Mouse (Mus musculus) limb, embryonic 15.5 days (tissue): ENCODE results near the gene Tcl1b2. TPM values are rescaled to one million over a fixed set of nuclear protein-coding genes. Genes with fewer than 3 reads are reported as not detected.
"Not testable (repeated sequence)": the region's sequence is repeated elsewhere in the genome, so short reads cannot be mapped to it uniquely, and the experiment has no call there.

Experiments used
- ATAC-seq: fragments of 200-750 bp; cut with Nextera tagmentation; 2 replicates; pipeline ENCODE4 v1.8.0; 2017; ENCODE audit warnings: low read depth, moderate TSS enrichment; ENCODE audit not compliant: insufficient number of reproducible peaks, low FRiP score, low TSS enrichment
- H3K27ac ChIP-seq: fragments of 300-500 bp; sonication (generic); 2 replicates; pipeline ENCODE4 v1.5.1; 2015; ENCODE audit warnings: moderate library complexity, mild to moderate bottlenecking, inconsistent platforms
- H3K27me3 ChIP-seq: fragments of 300-500 bp; sonication (generic); 2 replicates; pipeline ENCODE4 v1.6.1; 2015; ENCODE audit warnings: inconsistent platforms
- H3K36me3 ChIP-seq: fragments of 300-500 bp; sonication (generic); 2 replicates; pipeline ENCODE4 v1.6.1; 2015; ENCODE audit warnings: inconsistent platforms
- H3K4me1 ChIP-seq: fragments of 300-500 bp; sonication (generic); 2 replicates; pipeline ENCODE4 v1.6.1; 2015; ENCODE audit warnings: inconsistent platforms
- H3K4me2 ChIP-seq: fragments of 300-500 bp; sonication (generic); 2 replicates; pipeline ENCODE4 v1.6.1; 2015; ENCODE audit warnings: mild to moderate bottlenecking, inconsistent platforms
- H3K4me3 ChIP-seq: fragments of 300-500 bp; sonication (generic); 2 replicates; pipeline ENCODE4 v1.5.1; 2015; ENCODE audit warnings: mild to moderate bottlenecking, inconsistent platforms
- H3K9ac ChIP-seq: fragments of 300-500 bp; sonication (generic); 2 replicates; pipeline ENCODE4 v1.6.1; 2015; ENCODE audit warnings: inconsistent platforms
- H3K9me3 ChIP-seq: fragments of 300-500 bp; sonication (generic); 2 replicates; pipeline ENCODE4 v1.6.1; 2016; ENCODE audit warnings: inconsistent platforms
- WGBS: fragments of 180-500 bp; shearing (Covaris S2); methylation state at CpG from one replicate; pipeline ENCODE4 v1.1.7; 2015; 5-methylcytosine and 5-hydroxymethylcytosine counted together
- polyA plus RNA-seq: library from polyadenylated mRNA; unstranded; fragments of >200 nt; fragmentation: Nextera tagmentation; extraction: Ambion mirVana; gene quantifications from 2 replicates; pipeline ENCODE4 v1.2.1, GENCODE M21; 2015

Gene Tcl1b2
- polyA plus RNA-seq, 1 experiment from 2014 or later = not detected

GRCm38 (mm10) chr12:105174318-105174717 is 28.5 kb downstream of the Tcl1b2 start:
- H3K9ac ChIP-seq, H3K36me3 ChIP-seq, ATAC-seq, H3K27me3 ChIP-seq, H3K4me1 ChIP-seq, H3K4me2 ChIP-seq, H3K4me3 ChIP-seq, H3K9me3 ChIP-seq, H3K27ac ChIP-seq: not testable (repeated sequence)
- WGBS = 34% methylated on average over 2 of the region's 2 CpGs

GRCm38 (mm10) chr12:105176044-105176443 is 30.2 kb downstream of the Tcl1b2 start, which contains the start of gene Tcl1b5:
TSS of gene Tcl1b5 (plus strand) at chr12:105176344.
- H3K4me3 ChIP-seq, H3K27ac ChIP-seq, H3K36me3 ChIP-seq, H3K4me1 ChIP-seq, H3K27me3 ChIP-seq, H3K9ac ChIP-seq, H3K9me3 ChIP-seq, H3K4me2 ChIP-seq, ATAC-seq: not testable (repeated sequence)
- WGBS = 67% methylated on average over 3 of the region's 3 CpGs

GRCm38 (mm10) chr12:105181040-105181644 is 35.3 kb downstream of the Tcl1b2 start:
- not testable (repeated sequence) for ATAC-seq, H3K36me3 ChIP-seq, H3K27ac ChIP-seq, H3K27me3 ChIP-seq, H3K4me3 ChIP-seq, H3K4me2 ChIP-seq, H3K9me3 ChIP-seq, H3K4me1 ChIP-seq, H3K9ac ChIP-seq
- WGBS = 55% methylated on average over 4 of the region's 4 CpGs

- not testable (repeated sequence) for H3K9me3 ChIP-seq, H3K36me3 ChIP-seq, H3K4me1 ChIP-seq, H3K9ac ChIP-seq, H3K27ac ChIP-seq, H3K4me2 ChIP-seq, H3K4me3 ChIP-seq, H3K27me3 ChIP-seq, ATAC-seq
- WGBS = 31% methylated on average over 2 of the region's 2 CpGs
Measured at GRCm38 (mm10) chr12:105188980-105189379, 43.2 kb downstream of the Tcl1b2 start.

- WGBS = 90% methylated on average over 6 of the region's 6 CpGs
- H3K4me2 ChIP-seq, ATAC-seq: not testable (repeated sequence)
Measured at GRCm38 (mm10) chr12:105190743-105191142, 44.9 kb downstream of the Tcl1b2 start, which contains the start of gene Tcl1b3. TSS of gene Tcl1b3 (plus strand) at chr12:105191043.

GRCm38 (mm10) chr12:105199684-105200497 is 54.1 kb downstream of the Tcl1b2 start:
- not testable (repeated sequence) for H3K27me3 ChIP-seq, H3K27ac ChIP-seq, H3K4me3 ChIP-seq, H3K9ac ChIP-seq, ATAC-seq, H3K4me2 ChIP-seq, H3K4me1 ChIP-seq, H3K36me3 ChIP-seq, H3K9me3 ChIP-seq
- 67% methylated on average over 7 of the region's 7 CpGs for WGBS

More at GRCm38 (mm10) chr12:105190743-105191142, 44.9 kb downstream of the Tcl1b2 start, which contains the start of gene Tcl1b3:
- not testable (repeated sequence) for H3K27me3 ChIP-seq, H3K36me3 ChIP-seq, H3K4me3 ChIP-seq, H3K9me3 ChIP-seq, H3K9ac ChIP-seq, H3K27ac ChIP-seq, H3K4me1 ChIP-seq

- WGBS = 74% methylated on average over 1 of the region's 1 CpGs
- H3K27ac ChIP-seq, H3K27me3 ChIP-seq, H3K4me3 ChIP-seq, ATAC-seq, H3K9me3 ChIP-seq, H3K4me1 ChIP-seq, H3K9ac ChIP-seq, H3K36me3 ChIP-seq, H3K4me2 ChIP-seq: not testable (repeated sequence)
Measured at GRCm38 (mm10) chr12:105201657-105202056, 55.8 kb downstream of the Tcl1b2 start, which contains the start of gene Tcl1b4. TSS of gene Tcl1b4 (plus strand) at chr12:105201957.

Other genes starting within 250 kb of the Tcl1b2 start
- 3.3 and 4.0 TPM in 2 replicates for gene Syne3, start 136.2 kb upstream of the Tcl1b2 start, polyA plus RNA-seq
- 129 and 134 TPM in 2 replicates for gene Glrx5, start 113.3 kb upstream of the Tcl1b2 start, polyA plus RNA-seq
- gene Tcl1b1, start 13.7 kb downstream of the Tcl1b2 start, polyA plus RNA-seq = not detected in 2 replicates
- not detected in 2 replicates for gene Tcl1b5, start 30.3 kb downstream of the Tcl1b2 start, polyA plus RNA-seq
- not detected in 2 replicates for gene Tcl1b3, start 45.0 kb downstream of the Tcl1b2 start, polyA plus RNA-seq
- gene Tcl1b4, start 55.9 kb downstream of the Tcl1b2 start, polyA plus RNA-seq = not detected in 2 replicates
- gene Tcl1, start 76.8 kb downstream of the Tcl1b2 start, polyA plus RNA-seq = not detected in 2 replicates
- gene Tunar, start 187.9 kb downstream of the Tcl1b2 start, polyA plus RNA-seq = 0.17 and 0.19 TPM in 2 replicates